Mouse (Mus musculus) heart, postnatal 0 days (tissue): ENCODE measurements at regions not wholly inside any gene's neighbourhood (a gene's known extent, or its start where the extent isn't known, plus 50 kb on each side); places are given as distances from the start of the nearest gene placed in this dataset.

Experiments used
- CTCF ChIP-seq: IDR thresholded peaks from 2 replicates; pipeline ENCODE4 v1.5.1; 2016; ENCODE audit warnings: antibody characterized with exemption, control low read depth, low read depth
- EP300 ChIP-seq: IDR thresholded peaks from 2 replicates; pipeline ENCODE4 v1.6.1; 2016; ENCODE audit warnings: antibody characterized with exemption, low read depth

GRCm38 (mm10) chr9:91083791-91084190 lies 278.4 kb upstream of the Zic4 start:
- TF ChIP-seq CTCF = no peak
- TF ChIP-seq EP300 = no peak
